Mouse (Mus musculus) midbrain, embryonic 14.5 days (tissue): ENCODE data around the gene Ugt1a9. TPM values are rescaled to one million over a fixed set of nuclear protein-coding genes. Genes with fewer than 3 reads are reported as not detected.
"Not testable (repeated sequence)": the region's sequence is repeated elsewhere in the genome, so short reads cannot be mapped to it uniquely, and the experiment has no call there.

Source experiments
- ATAC-seq: fragments of 200-750 bp; cut with Nextera tagmentation; 2 replicates; pipeline ENCODE4 v1.8.0; 2017; ENCODE audit warnings: moderate number of reproducible peaks, moderate library complexity; ENCODE audit not compliant: low FRiP score, low TSS enrichment
- DNase-seq: peaks from one replicate; pipeline ENCODE4 v3.0.0-alpha.2; 2015
- H3K27ac ChIP-seq: fragments of 300-500 bp; sonication (generic); replicated peaks from 2 replicates; pipeline ENCODE4 v1.5.1; 2014; ENCODE audit warnings: mild to moderate bottlenecking, low read depth, low read length, moderate library complexity
- H3K27me3 ChIP-seq: fragments of 300-500 bp; sonication (generic); 2 replicates; pipeline ENCODE4 v1.6.1; 2014; ENCODE audit warnings: low read length, control low read depth, mixed read lengths; ENCODE audit not compliant: control insufficient read depth, insufficient read depth
- H3K36me3 ChIP-seq: fragments of 300-500 bp; sonication (generic); 2 replicates; pipeline ENCODE4 v1.6.1; 2014; ENCODE audit warnings: low read length, control low read depth; ENCODE audit not compliant: control insufficient read depth, insufficient read depth
- H3K4me1 ChIP-seq: fragments of 300-500 bp; sonication (generic); 2 replicates; pipeline ENCODE4 v1.6.1; 2014; ENCODE audit warnings: mild to moderate bottlenecking, antibody characterized with exemption, low read length, control low read depth; ENCODE audit not compliant: control insufficient read depth, insufficient read depth
- H3K4me2 ChIP-seq: fragments of 300-500 bp; sonication (generic); 2 replicates; pipeline ENCODE4 v1.6.1; 2014; ENCODE audit warnings: mild to moderate bottlenecking, low read length, moderate library complexity
- H3K4me3 ChIP-seq: fragments of 300-500 bp; sonication (generic); replicated peaks from 2 replicates; pipeline ENCODE4 v1.5.1; 2014; ENCODE audit warnings: low read depth, low read length
- H3K9ac ChIP-seq: fragments of 300-500 bp; sonication (generic); replicated peaks from 2 replicates; pipeline ENCODE4 v1.6.1; 2014; ENCODE audit warnings: mild to moderate bottlenecking, low read length, moderate library complexity
- H3K9me3 ChIP-seq: fragments of 300-500 bp; sonication (generic); 2 replicates; pipeline ENCODE4 v1.6.1; 2016; ENCODE audit warnings: low read length, control low read depth, mixed read lengths; ENCODE audit not compliant: control insufficient read depth
- WGBS: fragments of 180-500 bp; shearing (Covaris S2); extraction: QIAGEN DNeasy Blood & Tissue Kit; methylation state at CpG from one replicate; pipeline ENCODE4 v1.1.7; 2014; 5-methylcytosine and 5-hydroxymethylcytosine counted together
- polyA plus RNA-seq: library from polyadenylated mRNA; unstranded; fragments of >200 nt; fragmentation: Nextera tagmentation; extraction: Ambion mirVana; gene quantifications from 2 replicates; pipeline ENCODE4 v1.2.1, GENCODE M21; 2014

Gene Ugt1a9
- polyA plus RNA-seq, 1 experiment from 2014 or later = not detected

DNA sequence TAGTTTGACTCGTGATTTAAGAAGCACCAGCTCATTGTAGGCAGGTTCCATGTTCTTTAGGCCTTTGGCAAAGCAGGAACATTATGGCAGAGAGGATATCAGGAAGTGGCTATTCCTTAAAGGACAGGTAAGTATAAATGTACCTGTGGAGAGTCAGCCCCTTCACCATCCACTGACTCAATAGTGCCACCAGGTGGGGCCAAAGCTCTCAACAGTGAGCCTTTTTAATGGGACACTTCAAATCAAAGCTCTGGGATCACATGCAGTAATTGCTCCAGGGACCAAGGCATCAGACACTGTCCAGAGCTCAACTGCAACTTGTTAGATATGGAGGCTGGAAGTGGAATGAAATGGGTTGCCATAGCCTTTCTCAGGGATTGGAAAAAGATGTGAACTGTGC lies 50.9 kb downstream of the Ugt1a9 start:
- H3K4me2 ChIP-seq, H3K4me3 ChIP-seq, H3K27me3 ChIP-seq, H3K36me3 ChIP-seq, ATAC-seq, H3K4me1 ChIP-seq, H3K9ac ChIP-seq, H3K27ac ChIP-seq, H3K9me3 ChIP-seq: not testable (repeated sequence)
- DNase-seq = peak; percentile 7
- no CpG with 5 or more reads among the region's 1 CpGs for whole genome bisulfite sequencing

DNA sequence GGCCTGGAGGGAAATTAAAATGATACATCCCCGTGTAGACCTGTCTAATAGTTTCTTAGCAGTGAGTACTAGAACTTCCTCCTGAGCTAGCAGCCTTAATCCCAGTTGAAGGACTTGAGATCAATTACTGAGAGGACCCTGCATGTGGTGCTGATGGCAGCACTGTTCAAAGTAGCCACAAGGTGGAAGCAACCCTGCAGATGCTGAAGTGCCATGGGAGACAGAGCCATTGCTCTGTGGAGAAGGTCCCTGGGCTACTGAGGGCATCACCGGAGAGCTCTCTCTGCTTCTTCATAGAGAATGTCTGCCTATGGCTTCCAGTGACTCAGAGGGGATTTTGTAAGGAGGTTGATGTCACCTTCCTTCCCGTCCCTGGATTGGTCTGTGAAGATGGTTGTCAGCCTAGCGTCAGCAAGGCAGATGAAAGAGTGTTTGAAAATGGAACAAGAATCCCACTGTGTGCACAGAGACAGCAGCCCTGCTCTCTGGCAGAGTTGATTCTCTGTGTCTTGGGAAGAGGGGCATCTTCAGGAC lies 55.3 kb downstream of the Ugt1a9 start:
- not testable (repeated sequence) for H3K27me3 ChIP-seq, H3K4me2 ChIP-seq, H3K4me3 ChIP-seq, H3K9me3 ChIP-seq, ATAC-seq, H3K9ac ChIP-seq, H3K36me3 ChIP-seq, DNase-seq, H3K27ac ChIP-seq, H3K4me1 ChIP-seq
- 82% methylated on average over 4 of the region's 4 CpGs for WGBS

DNA sequence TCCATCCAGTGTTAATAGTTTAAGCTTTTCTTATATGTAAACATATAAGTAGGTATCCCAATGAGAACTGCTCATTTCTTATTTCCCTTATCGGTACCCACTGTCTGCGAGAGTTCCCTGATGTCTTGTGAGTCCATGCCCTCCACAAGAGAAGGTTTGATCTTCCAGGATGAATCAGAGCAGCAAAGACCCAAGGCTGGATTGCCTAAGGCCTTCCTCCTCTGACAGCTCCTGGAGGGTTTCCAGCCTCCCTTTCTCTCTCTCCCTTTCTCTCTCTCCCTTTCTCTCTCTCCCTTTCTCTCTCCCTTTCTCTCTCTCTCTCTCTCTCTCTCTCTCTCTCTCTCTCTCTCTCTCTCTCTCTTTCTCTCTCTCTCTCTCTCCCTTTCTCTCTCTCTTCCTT lies 58.5 kb downstream of the Ugt1a9 start:
- H3K27ac ChIP-seq, DNase-seq, H3K27me3 ChIP-seq, H3K9me3 ChIP-seq, H3K9ac ChIP-seq, H3K36me3 ChIP-seq, H3K4me2 ChIP-seq, ATAC-seq, H3K4me1 ChIP-seq, H3K4me3 ChIP-seq: not testable (repeated sequence)
- WGBS = 86% methylated on average over 2 of the region's 2 CpGs

DNA sequence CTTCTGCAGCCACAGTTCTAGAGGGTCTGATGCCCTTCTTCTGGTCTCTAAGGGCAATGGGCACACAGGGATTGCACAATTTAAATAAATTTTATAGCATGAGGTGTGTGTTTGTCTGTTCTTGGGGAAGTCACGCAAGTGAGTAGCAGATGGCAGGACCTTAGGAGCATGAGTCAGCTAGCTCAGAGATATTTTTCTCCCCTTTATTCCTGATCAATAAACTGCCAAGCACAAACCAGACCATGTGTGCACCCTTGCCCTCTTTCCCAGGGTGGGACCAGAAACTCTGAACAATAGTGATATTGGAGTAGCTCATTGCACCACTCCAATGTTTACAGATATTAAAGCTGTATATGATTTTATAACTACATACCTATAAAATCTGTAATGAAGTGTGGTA lies 59.6 kb downstream of the Ugt1a9 start:
- not testable (repeated sequence) for H3K4me1 ChIP-seq, H3K4me2 ChIP-seq, H3K36me3 ChIP-seq, H3K9me3 ChIP-seq, H3K27me3 ChIP-seq, DNase-seq, H3K9ac ChIP-seq, H3K27ac ChIP-seq, ATAC-seq, H3K4me3 ChIP-seq
- 98% methylated on average over 1 of the region's 1 CpGs for WGBS

DNA sequence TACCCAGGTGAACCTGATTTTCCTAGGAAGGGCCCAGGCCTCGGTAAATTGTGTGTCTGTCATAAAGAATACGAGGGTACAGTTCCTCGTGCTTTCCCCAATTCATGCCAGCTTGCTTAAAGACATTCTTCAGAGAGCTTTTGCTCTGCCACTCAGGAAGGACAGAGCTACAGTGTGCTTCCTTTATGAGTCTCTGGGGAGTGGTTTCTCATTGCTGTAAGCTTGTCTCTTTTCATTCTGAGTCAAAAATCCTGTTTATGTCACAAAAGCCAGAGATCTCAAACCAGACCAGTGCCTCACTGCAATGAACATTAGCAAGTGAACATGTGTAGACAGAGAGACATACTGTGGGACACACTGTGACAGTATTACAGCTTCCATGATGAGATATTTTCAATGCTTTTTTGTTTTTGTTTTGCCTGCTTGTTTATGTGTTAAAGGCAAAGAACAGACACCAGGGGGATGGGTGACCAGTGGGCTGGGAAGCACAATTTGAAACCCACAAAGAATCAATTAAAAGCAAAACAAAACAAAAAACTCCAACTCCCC lies 63.4 kb downstream of the Ugt1a9 start:
- DNase-seq (peak; percentile 45), ATAC-seq (no peak)
- Histone ChIP-seq H3K36me3 (no peaks in the 10 kb centered on the region), H3K9me3 (no peaks in the 10 kb centered on the region), H3K4me1 (no peaks in the 10 kb centered on the region), H3K4me3 (no peak overlapping the region), H3K9ac (no peak overlapping the region), H3K27ac (no peak overlapping the region), H3K4me2 (no peak overlapping the region), H3K27me3 (no peaks in the 10 kb centered on the region)
- 56% methylated on average over 3 of the region's 3 CpGs for WGBS

DNA sequence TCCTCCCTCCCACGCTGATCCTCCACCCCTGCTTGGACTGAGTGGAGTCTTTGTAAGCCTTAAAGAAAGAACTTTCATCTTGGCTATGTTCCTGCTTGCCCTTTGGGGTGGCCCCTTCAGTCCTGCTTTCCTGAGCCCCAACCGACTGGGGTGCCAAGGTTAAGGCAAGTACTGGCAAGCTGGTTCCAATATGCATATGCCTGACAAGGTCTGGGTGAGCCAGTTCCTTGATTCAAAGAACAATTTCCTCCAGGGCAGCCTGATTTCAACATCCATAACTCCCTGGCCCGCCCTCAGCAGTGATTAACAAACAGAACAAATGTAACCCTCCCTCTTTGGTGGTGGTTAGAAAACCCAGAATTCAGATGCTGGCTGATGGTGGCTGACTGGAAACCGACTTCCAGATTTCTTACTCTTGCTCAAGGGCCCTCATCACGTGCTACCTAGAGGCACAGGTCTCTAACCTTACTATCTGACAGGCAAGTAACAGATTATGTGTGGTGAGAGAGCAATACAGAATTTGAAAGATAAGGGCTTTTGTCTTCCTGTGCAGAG lies 63.9 kb downstream of the Ugt1a9 start, which contains the start of gene Ugt1a6a:
Gene Ugt1a6a (plus strand): TSS at position 353 of the 555 bp plus-strand sequence.
- ATAC-seq, H3K4me2 ChIP-seq, H3K27ac ChIP-seq, H3K9me3 ChIP-seq, H3K9ac ChIP-seq, H3K4me3 ChIP-seq, H3K36me3 ChIP-seq, H3K27me3 ChIP-seq, H3K4me1 ChIP-seq: not testable (repeated sequence)
- 41% methylated on average over 4 of the region's 5 CpGs for WGBS
- DNase-seq = peak; percentile 46

DNA sequence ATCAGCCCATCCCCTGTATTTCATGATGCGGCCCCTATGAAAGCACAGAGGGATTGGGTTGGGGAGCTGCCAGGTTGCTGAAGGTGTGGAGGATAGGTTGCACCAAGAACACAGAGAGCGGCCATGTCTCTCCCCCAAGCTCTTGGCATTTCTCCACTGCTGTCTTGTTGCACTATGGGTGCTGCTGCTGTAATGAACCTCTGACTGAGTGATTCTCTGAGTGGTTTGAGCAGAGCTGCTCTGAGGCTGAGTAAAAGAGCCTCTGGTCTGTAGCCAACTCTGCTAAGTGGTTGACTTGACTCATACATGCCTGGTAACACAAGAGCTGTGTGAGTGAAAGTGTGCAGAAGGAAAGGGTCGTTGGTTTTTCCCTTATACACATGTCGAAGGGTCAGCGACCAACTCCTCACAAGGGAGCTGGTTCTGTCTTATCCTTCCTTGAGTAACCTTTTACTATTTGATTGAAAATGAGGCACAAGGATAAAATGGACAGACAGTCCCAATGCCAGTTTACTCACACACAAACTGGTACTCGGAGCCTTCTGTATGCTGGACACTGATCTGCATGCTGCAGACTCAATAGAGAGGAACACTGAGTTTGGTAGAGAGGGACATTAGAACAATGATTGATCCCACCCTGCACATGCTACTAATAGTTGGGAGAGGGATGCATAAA lies 64.8 kb downstream of the Ugt1a9 start:
- H3K4me1 ChIP-seq, ATAC-seq, H3K27me3 ChIP-seq, DNase-seq, H3K27ac ChIP-seq, H3K36me3 ChIP-seq, H3K9ac ChIP-seq, H3K9me3 ChIP-seq, H3K4me2 ChIP-seq, H3K4me3 ChIP-seq: not testable (repeated sequence)
- 95% methylated on average over 5 of the region's 6 CpGs for WGBS

DNA sequence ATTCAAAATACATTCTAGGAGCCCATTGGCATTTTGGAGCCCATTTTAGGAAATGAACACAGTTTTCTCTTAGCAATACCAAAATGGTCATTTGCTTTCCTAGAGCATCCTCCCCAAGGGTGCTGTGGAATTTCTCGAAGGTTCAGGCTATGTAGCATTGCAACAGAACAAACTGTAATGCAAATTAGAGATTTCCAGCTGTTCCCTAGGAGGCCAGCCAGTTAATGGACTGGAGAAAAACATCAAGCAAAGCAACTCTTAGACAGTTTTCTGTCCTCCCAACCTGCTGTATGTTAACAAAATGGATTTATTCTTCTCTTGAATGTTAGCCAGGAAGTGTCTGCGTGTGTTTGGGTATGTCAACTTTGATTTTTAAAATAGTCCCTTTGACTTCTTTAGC lies 66.0 kb downstream of the Ugt1a9 start:
- WGBS = 78% methylated on average over 2 of the region's 2 CpGs
- ATAC-seq (no peak), DNase-seq (no peak)
- no peak overlapping the region for H3K4me3 ChIP-seq
- no peak overlapping the region for H3K9ac ChIP-seq
- H3K36me3 ChIP-seq = no peaks in the 10 kb centered on the region
- no peaks in the 10 kb centered on the region for H3K4me1 ChIP-seq
- no peaks in the 10 kb centered on the region for H3K27me3 ChIP-seq
- H3K9me3 ChIP-seq = no peaks in the 10 kb centered on the region
- no peak overlapping the region for H3K4me2 ChIP-seq
- no peak overlapping the region for H3K27ac ChIP-seq

DNA sequence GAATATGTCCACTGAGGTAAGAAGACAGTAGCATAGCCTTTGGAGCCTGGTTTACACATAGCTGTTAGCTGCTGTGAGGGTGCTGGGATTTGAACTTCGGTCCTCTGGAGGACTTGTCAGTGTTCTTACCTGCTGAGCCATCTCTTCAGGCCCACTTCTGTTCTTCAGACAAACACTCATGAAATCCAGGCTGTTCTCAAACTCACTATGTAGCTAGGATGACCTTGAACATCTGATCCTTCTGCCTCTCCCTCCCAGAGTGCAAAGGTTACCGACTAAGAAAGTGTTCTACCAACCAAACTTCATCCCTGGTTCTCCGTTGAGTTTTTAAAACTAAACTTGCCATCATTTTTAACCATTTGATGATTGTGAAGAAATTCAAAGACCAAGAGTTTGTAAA lies 66.7 kb downstream of the Ugt1a9 start:
- no peak for ATAC-seq
- H3K27ac ChIP-seq = no peak overlapping the region

More for the DNA sequence above, 66.7 kb downstream of the Ugt1a9 start:
- no peak overlapping the region for H3K4me3 ChIP-seq
- DNase-seq = no peak
- H3K36me3 ChIP-seq = no peaks in the 10 kb centered on the region
- H3K9ac ChIP-seq = no peak overlapping the region
- 88% methylated on average over 3 of the region's 3 CpGs for WGBS
- H3K27me3 ChIP-seq = no peaks in the 10 kb centered on the region
- H3K4me2 ChIP-seq = no peak overlapping the region
- H3K9me3 ChIP-seq = no peaks in the 10 kb centered on the region
- no peaks in the 10 kb centered on the region for H3K4me1 ChIP-seq
